In the genomic region with DNA sequence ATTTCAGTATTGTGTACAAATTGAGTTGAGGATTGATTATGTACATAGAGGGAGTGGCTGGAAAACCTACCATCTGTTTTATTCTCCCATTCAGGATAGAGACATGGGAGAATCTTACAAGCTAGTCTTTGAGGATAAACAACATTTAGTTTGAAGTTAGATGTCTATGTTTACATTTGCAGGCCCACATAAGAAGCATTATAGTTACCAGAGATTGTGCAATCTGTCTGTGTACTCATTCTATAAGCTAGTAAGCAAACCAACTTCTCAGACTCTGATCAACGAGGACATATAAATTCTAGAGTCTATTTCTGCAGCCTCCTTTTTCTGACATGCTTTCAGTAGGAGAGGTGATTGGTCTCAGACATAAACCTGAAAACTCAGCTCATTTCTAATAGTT, we compare ENCODE assay signal across 19 mouse cellular contexts.
DNase-seq lines count a peak whose midpoint lies in the region; ATAC-seq and TF ChIP-seq lines count a peak whose summit lies in the region.
"Had no signal": no experiment of that assay in that cellular context is flagged by ENCODE, and none has a peak within 500 bp of the region (broad histone marks: within the 10 kb centered on the region; RNA-seq: fewer than 3 reads in every experiment).

No protein-coding gene starts in this region.

- H3K9ac ChIP-seq in lung, embryonic 14.5 days: no peak overlapping the region
- no peak overlapping the region for H3K9ac ChIP-seq in lung, embryonic 15.5 days
- no peak overlapping the region for H3K9ac ChIP-seq in lung, embryonic 16.5 days (ENCODE audit: low read length)

- no peaks in the 10 kb centered on the region for H3K9me3 ChIP-seq in lung, embryonic 14.5 days (ENCODE audit: low read depth, low read length)
- no peaks in the 10 kb centered on the region for H3K9me3 ChIP-seq in lung, embryonic 15.5 days
- H3K9me3 ChIP-seq in lung, embryonic 16.5 days (ENCODE audit: control insufficient read depth, low read length): no peaks in the 10 kb centered on the region
- H3K9me3 ChIP-seq: G1E had no signal

- H3K27me3 ChIP-seq in lung, embryonic 14.5 days (ENCODE audit: insufficient read depth, low read length): no peaks in the 10 kb centered on the region
- no peaks in the 10 kb centered on the region for H3K27me3 ChIP-seq in lung, embryonic 15.5 days
- no peaks in the 10 kb centered on the region for H3K27me3 ChIP-seq in lung, embryonic 16.5 days (ENCODE audit: control insufficient read depth, insufficient read depth, low read depth, low read length)
- H3K27me3 ChIP-seq: CH12.LX, Patski had no signal

- DNase-seq in cerebellum, postnatal 25 days: no peak
- peak; percentile 75 for DNase-seq in lung, embryonic 14.5 days
- DNase-seq in lung, adult 18-20 months: no peak
- DNase-seq in lung, postnatal 25 days (ENCODE audit: low spot score): no peak
- DNase-seq in lung, postnatal 10 days: no peak
- DNase-seq: adrenal gland, adult 8-10 months; adrenal gland, postnatal 14 days; adrenal gland, postnatal 25 days; adrenal gland, postnatal 36 days; B cell, adult 2 months; cerebellum, adult 11 months had no signal

- H3K4me1 ChIP-seq in lung, embryonic 14.5 days (ENCODE audit: insufficient read depth): no peaks in the 10 kb centered on the region
- H3K4me1 ChIP-seq in lung, embryonic 15.5 days: 0 out of 2 replicates have a peak, but pooled peaks cover 3% of the 10 kb centered on the region
- H3K4me1 ChIP-seq in lung, embryonic 16.5 days (replicated peaks; ENCODE audit: control insufficient read depth, insufficient read depth, low read length): no peaks in the 10 kb centered on the region

- H3K4me2 ChIP-seq in lung, embryonic 14.5 days: no peak overlapping the region
- H3K4me2 ChIP-seq in lung, embryonic 15.5 days: no peak overlapping the region
- H3K4me2 ChIP-seq in lung, embryonic 16.5 days (ENCODE audit: low read depth, low read length): no peak overlapping the region

- H3K36me3 ChIP-seq in lung, embryonic 14.5 days (ENCODE audit: insufficient read depth): no peaks in the 10 kb centered on the region
- H3K36me3 ChIP-seq in lung, embryonic 15.5 days: no peaks in the 10 kb centered on the region
- no peaks in the 10 kb centered on the region for H3K36me3 ChIP-seq in lung, embryonic 16.5 days (ENCODE audit: control insufficient read depth, insufficient read depth, low read length)
- H3K36me3 ChIP-seq: G1E had no signal

- H3K4me3 ChIP-seq in lung, embryonic 14.5 days (ENCODE audit: low read depth, low read length): no peak overlapping the region
- no peak overlapping the region for H3K4me3 ChIP-seq in lung, embryonic 15.5 days
- no peak overlapping the region for H3K4me3 ChIP-seq in lung, embryonic 16.5 days (ENCODE audit: low read length)

- no peak for TF ChIP-seq CTCF in lung, embryonic 14.5 days (IDR thresholded peaks at IDR 0.05; ENCODE audit: low read depth)

- WGBS in lung, embryonic 14.5 days: 43% methylated on average over 1 of the region's 1 CpGs
- 29% methylated on average over 1 of the region's 1 CpGs for WGBS in lung, embryonic 15.5 days
- 23% methylated on average over 1 of the region's 1 CpGs for WGBS in lung, embryonic 16.5 days

- ATAC-seq in cerebellum, adult (ENCODE audit: insufficient number of reproducible peaks, low FRiP score, low TSS enrichment): peak; percentile 15; the same call in 1 of the 2 replicates
- peak; percentile 85 for ATAC-seq in lung, embryonic 14.5 days (ENCODE audit: insufficient read depth)
- ATAC-seq in lung, embryonic 15.5 days (ENCODE audit: borderline replicate concordance, extremely low read depth, low FRiP score, low TSS enrichment): peak; percentile 89
- ATAC-seq in lung, embryonic 16.5 days (ENCODE audit: low read depth): peak; percentile 86
- ATAC-seq: activated CD4-positive, CD25-positive, alpha-beta regulatory T cell, adult 4 months; CD4-positive, CD25-positive, alpha-beta regulatory T cell, adult 4 months; Patski had no signal

- H3K27ac ChIP-seq in lung, embryonic 14.5 days (ENCODE audit: low read depth): no peak overlapping the region
- H3K27ac ChIP-seq in lung, embryonic 15.5 days: peak overlapping the region; percentile 51
- H3K27ac ChIP-seq in lung, embryonic 16.5 days (ENCODE audit: low read length): peak overlapping the region; percentile 31; the same call in 1 of the 2 replicates

Comparison
In these comparisons a context has a peak if more than half of its experiments do, and no peak if none do; other contexts are left out.
1. ATAC-seq: peak in every context shown above with its lines; median percentile 89 in lung, embryonic 15.5 days; 86 in lung, embryonic 16.5 days; 85 in lung, embryonic 14.5 days; 15 in cerebellum, adult.